Mouse (Mus musculus) heart, postnatal 36 days (tissue): ENCODE measurements at regions not wholly inside any gene's neighbourhood (a gene's known extent, or its start where the extent isn't known, plus 50 kb on each side); places are given as distances from the start of the nearest gene placed in this dataset.
A peak's percentile ranks its signal among the peaks of the same experiment; 100 is the strongest.

Experiments
- DNase-seq, 2 experiments: peaks; one replicate each; pipeline ENCODE4 v3.0.0; 2021 to 2022
- intact Hi-C: fragments of 180-260 bp; cut with DNase I; formaldehyde crosslinking; loops from one replicate; pipeline ENCODE4 v1.15.1; 2025

- intact Hi-C loops = loop anchor here (5.0 kb wide), 1 partner anchor 187 kb away; no protein-coding TSS in a partner anchor
- DNase-seq = no peak
Observed at GRCm38 (mm10) chr6:117544276-117545196, 296.4 kb upstream of the Zfp637 start.

GRCm38 (mm10) chr6:117550930-117551329 lies 290.1 kb upstream of the Zfp637 start:
- intact Hi-C loops = loop anchor here (5.0 kb wide), 3 partner anchors 56 to 379 kb away; no protein-coding TSS in a partner anchor

DNA sequence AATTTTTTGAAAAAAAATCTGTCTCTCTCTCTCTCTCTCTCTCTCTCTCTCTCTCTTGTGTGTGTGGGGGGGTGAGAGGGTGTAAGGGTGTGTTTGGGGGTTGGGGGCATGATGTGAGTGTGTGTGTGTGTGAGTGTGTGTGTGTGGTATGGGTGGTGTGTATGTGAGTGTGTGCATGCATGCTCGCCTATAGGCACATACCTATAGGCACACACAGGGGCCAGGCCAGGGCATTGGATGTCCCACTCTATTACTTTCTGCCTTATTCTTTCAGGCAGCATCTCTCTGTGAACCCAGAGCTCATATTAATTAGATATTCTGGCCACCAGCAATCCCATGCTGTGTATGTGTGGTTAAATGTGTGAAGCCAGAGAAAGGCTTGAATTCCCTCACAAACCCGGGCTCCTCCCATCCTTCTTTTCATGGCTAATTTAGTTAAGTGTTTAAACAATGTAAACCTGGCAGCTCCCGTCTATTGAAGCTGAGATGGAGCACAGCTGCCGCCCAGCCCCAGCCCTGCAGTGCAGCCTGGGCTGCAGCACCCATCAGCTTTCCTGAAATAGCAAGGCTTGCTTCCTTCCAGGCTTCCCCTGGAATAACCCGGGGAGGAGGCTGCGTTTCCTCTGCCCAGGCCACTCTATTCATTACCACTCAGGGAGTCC lies 288.8 kb upstream of the Zfp637 start:
- intact Hi-C loops = loop anchor here (1.0 to 5.0 kb wide), 5 partner anchors 55 to 380 kb away; no protein-coding TSS in a partner anchor

More at GRCm38 (mm10) chr6:117550930-117551329, 290.1 kb upstream of the Zfp637 start:
- DNase-seq = no peak

GRCm38 (mm10) chr6:117563159-117563558 lies 277.8 kb upstream of the Zfp637 start:
- intact Hi-C loops = no loop called here
- no peak for DNase-seq

More for the DNA sequence above, 288.8 kb upstream of the Zfp637 start:
- peak; percentile 46 to 56 for DNase-seq

GRCm38 (mm10) chr6:117563704-117564103 lies 277.3 kb upstream of the Zfp637 start:
- intact Hi-C loops = no loop called here
- DNase-seq = no peak

GRCm38 (mm10) chr6:117566786-117567185 lies 274.2 kb upstream of the Zfp637 start:
- intact Hi-C loops = no loop called here

DNA sequence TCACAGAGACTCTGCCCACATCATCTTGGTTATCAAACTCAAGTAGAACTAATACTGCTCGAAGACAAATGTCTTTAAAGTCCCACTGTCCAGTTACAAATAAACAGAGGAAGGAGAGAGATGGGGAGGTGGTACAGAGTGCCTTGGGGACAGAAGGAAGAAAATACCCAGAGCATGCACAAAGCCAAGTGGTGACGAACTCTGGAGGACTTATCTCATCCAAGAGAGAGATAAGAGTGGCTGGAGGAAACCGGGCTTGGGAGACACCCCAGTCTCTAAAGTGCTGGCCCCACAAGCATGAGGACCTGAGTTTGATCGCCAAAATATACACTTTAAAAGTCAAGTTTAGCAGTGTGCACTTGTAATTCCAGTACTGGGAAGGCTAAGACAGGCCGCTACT lies 273.3 kb upstream of the Zfp637 start:
- no peak for DNase-seq
- intact Hi-C loops = no loop called here

More at GRCm38 (mm10) chr6:117566786-117567185, 274.2 kb upstream of the Zfp637 start:
- DNase-seq = no peak

DNA sequence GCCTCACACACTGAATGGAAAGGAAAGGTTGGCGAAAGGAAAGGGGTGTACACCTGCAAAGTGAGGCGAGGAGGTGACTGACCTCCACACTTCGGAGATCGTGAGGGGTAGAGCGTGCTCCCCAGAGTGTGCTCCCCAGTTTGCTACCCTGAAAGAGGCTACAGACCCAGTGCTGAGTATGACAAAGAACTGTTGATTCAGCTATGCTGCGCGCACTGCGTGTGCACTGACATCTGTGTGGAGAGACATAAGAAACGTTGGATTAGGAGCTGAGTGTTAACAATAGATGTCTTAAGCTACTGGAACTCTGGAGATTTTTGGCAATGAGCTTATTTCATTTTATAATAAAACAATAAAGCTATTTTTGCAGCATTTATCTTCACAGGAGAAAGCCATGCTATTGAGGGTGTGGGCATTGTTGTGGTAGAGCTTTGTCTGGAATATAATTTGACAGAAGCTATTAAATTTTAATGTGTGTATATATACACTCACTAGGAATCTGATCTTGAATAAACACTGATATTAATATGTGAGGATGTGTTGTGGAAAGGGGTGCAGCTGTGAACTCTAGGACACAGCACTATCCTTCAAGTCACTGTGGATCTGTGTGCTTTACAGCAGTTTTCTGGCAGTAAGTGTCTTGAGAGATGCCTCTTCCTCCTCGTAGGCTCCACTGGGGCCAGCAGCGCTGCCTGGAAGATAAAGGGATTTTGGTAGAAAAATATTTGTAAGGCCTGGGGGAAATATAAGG lies 271.2 kb upstream of the Zfp637 start:
- DNase-seq = no peak
- intact Hi-C loops = no loop called here

DNA sequence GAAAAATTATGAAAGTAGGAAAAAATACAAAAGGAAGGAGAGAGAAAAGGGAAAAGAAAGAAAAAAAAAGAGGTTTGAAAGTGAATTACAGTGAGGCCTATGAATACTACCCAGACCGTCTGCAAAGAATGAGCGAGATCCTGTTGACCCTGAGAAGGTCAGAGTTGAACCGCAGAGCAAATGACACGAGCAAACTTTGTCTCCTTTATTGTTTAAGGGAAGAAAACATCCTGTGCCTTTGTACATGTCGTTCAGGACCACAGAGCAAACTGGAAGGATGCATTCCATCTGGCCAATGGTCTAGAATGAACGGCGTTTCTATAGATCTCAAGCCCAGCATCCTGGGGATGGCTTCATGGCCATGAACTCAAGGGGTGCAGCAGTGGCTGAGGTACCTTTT lies 270.6 kb upstream of the Zfp637 start:
- no peak for DNase-seq
- intact Hi-C loops = no loop called here

GRCm38 (mm10) chr6:117570791-117571190 lies 270.2 kb upstream of the Zfp637 start:
- DNase-seq = no peak
- intact Hi-C loops = no loop called here

DNA sequence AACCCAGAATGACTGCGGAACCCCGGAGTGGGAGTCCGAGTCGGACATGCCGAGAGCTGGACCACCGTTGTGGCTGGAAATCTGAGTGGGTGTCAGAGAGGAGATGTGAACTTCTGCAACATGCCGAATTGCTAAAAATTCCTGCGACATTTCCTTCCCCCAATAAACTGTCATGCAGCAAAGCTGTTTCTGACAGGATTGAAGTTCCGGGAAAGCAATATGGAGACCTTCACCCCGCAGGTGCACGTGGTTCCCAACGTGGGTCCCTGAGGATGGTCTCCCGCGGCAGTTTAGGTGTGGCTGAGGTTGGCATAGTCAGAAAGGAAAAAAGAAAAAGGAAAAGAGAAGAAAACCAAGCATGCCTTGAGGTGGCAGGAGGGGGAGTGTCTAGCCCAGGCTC lies 269.0 kb upstream of the Zfp637 start:
- intact Hi-C loops = no loop called here
- DNase-seq = peak in 1 of 2 experiments; percentile 1

DNA sequence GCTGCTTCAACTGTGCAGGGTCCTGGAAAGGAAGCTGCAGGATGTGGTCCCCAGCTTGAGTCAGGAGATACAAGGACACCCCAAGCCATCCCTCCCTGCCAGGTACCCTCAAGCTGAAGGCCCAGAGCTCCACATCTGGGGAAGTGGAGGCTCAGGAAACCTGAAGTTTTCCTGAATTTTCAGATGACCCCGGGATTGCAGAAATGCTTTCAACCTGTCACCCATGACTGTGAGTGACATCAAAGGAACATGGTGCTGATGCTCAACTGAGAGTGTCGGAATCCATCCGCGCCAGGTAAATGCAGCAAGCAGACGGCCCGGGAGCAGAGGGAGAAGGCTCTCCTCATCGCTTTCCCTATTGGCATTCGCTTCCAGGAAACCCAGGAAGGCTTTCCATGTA lies 267.6 kb upstream of the Zfp637 start:
- intact Hi-C loops = no loop called here
- DNase-seq = no peak

GRCm38 (mm10) chr6:117574146-117574545 lies 266.8 kb upstream of the Zfp637 start:
- intact Hi-C loops = no loop called here
- DNase-seq = no peak

GRCm38 (mm10) chr6:117575057-117575456 lies 265.9 kb upstream of the Zfp637 start:
- intact Hi-C loops = no loop called here
- no peak for DNase-seq

- intact Hi-C loops = no loop called here
- no peak for DNase-seq
Observed at GRCm38 (mm10) chr6:117576021-117576420, 265.0 kb upstream of the Zfp637 start.

DNA sequence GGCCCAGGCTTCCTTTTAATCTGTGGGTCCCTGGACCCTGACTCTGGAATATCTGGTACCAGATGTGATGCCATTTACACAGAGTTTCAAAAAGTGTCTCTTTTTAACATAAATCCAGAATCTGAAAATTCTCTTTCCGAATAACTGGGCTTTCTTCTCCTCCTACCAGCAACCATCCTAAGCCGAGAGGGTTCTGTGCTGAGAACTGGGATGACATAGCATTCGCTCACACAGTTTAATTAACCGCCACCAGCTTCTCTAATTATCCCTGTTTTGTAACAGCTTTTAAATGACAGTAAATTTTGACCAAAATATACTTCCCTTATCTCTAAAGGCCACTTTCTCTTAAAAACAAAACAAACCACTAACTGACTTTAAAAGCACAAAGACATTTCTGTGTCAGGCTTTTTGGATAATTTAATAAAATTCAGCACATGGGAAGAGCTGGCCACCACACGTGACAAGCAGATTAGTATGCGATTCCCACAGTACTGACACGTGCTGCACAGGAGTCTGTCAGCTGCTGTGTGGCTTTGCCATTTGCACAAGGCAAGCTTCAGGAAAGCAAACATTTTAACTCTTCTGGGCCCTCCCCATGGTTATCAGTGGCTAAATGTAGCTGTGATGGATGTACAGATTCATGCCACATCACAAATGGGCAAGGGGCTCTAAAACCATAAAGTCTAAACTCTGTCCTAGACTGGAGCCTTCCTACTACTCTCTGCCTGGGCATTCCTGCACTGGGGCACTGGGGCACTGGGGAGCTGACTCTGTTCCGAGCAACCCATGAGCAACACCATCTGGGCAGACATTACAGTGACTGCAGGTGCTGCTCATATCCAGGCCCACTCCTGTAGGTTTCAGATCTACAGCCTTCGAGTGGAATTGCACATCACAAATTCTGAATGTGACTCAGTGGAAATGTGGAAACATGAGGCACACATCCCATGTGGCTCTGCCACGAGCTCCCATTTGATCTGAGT lies 263.1 kb upstream of the Zfp637 start:
- DNase-seq = no peak
- intact Hi-C loops = no loop called here

DNA sequence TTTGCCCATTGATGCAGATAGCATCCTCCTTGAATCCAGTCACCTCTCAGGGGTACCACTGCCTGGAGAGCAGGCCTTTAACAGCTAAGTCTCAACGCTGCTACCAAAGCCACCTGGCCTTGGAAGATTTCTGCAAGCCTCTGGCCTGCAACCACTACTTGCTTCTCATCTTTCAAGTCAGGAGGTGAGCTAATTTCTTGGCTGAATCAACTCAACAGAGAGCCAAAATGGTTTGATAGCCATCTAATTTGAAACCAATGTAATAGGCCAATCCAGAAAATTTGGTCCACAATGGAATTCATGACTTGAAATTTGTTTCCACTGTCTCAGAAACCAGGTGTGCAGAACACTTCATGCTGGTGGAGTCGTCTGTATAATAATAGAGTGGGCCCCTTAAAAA lies 260.0 kb upstream of the Zfp637 start:
- intact Hi-C loops = no loop called here
- no peak for DNase-seq

GRCm38 (mm10) chr6:117583121-117583520 lies 257.9 kb upstream of the Zfp637 start:
- intact Hi-C loops = no loop called here
- DNase-seq = peak; percentile 42 to 48

DNA sequence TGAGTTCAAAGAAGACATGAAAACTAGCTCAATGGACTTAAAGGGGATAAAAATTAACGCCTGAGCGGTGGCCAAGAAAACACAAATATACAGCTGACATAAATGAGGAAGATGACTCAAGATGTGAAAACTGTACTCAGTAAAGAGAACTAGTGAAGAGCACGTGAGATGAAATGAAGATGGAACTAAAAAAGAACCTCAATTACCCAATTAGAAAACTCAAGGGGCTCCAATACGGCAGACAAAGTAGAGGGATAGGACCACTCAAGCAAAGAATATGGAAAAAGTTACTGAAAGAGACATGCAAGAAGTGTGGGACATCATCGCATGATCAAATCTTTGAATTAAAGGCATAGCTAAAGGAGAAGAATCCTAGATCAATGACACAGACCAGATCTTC lies 256.4 kb upstream of the Zfp637 start:
- intact Hi-C loops = no loop called here

More for the DNA sequence above, 256.4 kb upstream of the Zfp637 start:
- DNase-seq = no peak
